Mouse (Mus musculus) forebrain, postnatal 0 days (tissue): ENCODE results near the gene Morn1. TPM values are rescaled to one million over a fixed set of nuclear protein-coding genes. Genes with fewer than 3 reads are reported as not detected.

Experiments
- ATAC-seq: fragments of 200-750 bp; cut with Nextera tagmentation; 2 replicates; pipeline ENCODE4 v1.8.0; 2017; ENCODE audit warnings: mild to moderate bottlenecking, moderate library complexity
- DNase-seq: peaks from one replicate; pipeline ENCODE4 v3.0.0-alpha.2; 2015
- H3K27ac ChIP-seq: fragments of 300-500 bp; sonication (generic); 2 replicates; pipeline ENCODE4 v1.5.1; 2014; ENCODE audit warnings: low read depth, mild to moderate bottlenecking, antibody characterized with exemption, low read length, moderate library complexity, mixed read lengths
- H3K27me3 ChIP-seq: fragments of 300-500 bp; sonication (generic); 2 replicates; pipeline ENCODE4 v1.6.1; 2014; ENCODE audit warnings: mild to moderate bottlenecking, low read length, mixed read lengths; ENCODE audit not compliant: insufficient read depth
- H3K36me3 ChIP-seq: fragments of 300-500 bp; sonication (generic); 2 replicates; pipeline ENCODE4 v1.6.1; 2014; ENCODE audit warnings: mild to moderate bottlenecking, moderate library complexity; ENCODE audit not compliant: insufficient read depth
- H3K4me1 ChIP-seq: fragments of 300-500 bp; sonication (generic); 2 replicates; pipeline ENCODE4 v1.6.1; 2014; ENCODE audit warnings: antibody characterized with exemption; ENCODE audit not compliant: insufficient read depth
- H3K4me2 ChIP-seq: fragments of 300-500 bp; sonication (generic); 2 replicates; pipeline ENCODE4 v1.6.1; 2014; ENCODE audit warnings: low read depth, mild to moderate bottlenecking, moderate library complexity
- H3K4me3 ChIP-seq: fragments of 300-500 bp; sonication (generic); 2 replicates; pipeline ENCODE4 v1.5.1; 2014; ENCODE audit warnings: low read depth, low read length, mixed read lengths
- H3K9ac ChIP-seq: fragments of 300-500 bp; sonication (generic); 2 replicates; pipeline ENCODE4 v1.6.1; 2014; ENCODE audit warnings: mild to moderate bottlenecking
- H3K9me3 ChIP-seq: fragments of 300-500 bp; sonication (generic); 2 replicates; pipeline ENCODE4 v1.6.1; 2016; ENCODE audit warnings: low read length
- CTCF ChIP-seq: sonication (generic); IDR thresholded peaks from 2 replicates; pipeline ENCODE4 v1.5.1; 2016; ENCODE audit warnings: antibody characterized with exemption, control low read depth, low read depth
- WGBS: fragments of 180-500 bp; shearing (Covaris S2); extraction: QIAGEN DNeasy Blood & Tissue Kit; methylation state at CpG from one replicate; pipeline ENCODE4 v1.1.7; 2014; 5-methylcytosine and 5-hydroxymethylcytosine counted together
- polyA plus RNA-seq: library from polyadenylated mRNA; unstranded; fragments of >200 nt; fragmentation: Nextera tagmentation; extraction: Ambion mirVana; gene quantifications from 2 replicates; pipeline ENCODE4 v1.2.1, GENCODE M21; 2015
- total RNA-seq: library from RNA; depleted of rRNA; stranded (reverse); fragments of >200 nt; gene quantifications from 2 replicates; pipeline ENCODE4 v1.2.3, GENCODE M21; 2014

The Morn1 gene
- total and polyA plus RNA-seq, 2 experiments from 2014 or later, result 7.4 to 9.7 TPM

DNA sequence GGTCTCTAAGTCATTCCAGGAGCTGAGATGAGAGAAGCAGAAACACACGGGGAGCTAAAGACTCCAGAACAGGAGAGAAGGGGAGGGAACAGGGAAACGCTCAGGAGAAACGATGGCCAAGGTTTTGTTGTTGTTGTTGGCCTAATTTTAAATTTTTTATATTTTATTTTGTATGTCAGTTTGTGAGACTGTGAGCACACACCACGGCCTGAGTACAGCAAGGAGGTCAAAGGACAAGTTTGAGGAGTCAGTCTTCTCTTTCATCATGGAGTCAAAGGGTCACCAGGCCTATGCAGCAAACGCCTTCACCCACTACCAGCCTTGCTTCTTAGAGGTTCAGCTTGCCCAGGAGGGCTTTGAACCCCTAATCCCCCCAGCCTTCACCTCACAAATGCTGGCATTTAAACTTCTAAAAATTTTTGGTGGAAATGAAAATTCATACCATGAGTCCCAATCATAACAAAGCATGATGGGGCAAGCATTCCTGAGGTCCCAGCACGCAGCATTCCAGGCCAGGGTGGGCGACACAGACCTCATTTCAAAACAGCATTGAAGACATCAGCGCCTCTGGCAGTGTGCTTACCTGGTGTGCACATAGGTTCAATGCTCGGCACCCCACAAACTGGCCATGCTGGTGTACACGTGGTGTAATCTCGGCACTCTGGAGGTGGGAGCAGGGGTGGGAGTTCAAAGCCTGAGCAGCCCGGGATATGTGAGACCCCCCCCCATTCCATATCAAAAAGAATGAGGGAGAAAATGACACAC, 53.1 kb downstream of the Morn1 start:
- no peaks in the 10 kb centered on the region for H3K27me3 ChIP-seq
- no peak overlapping the region for H3K27ac ChIP-seq
- H3K4me1 ChIP-seq, result peaks cover 11% of the 10 kb centered on the region; the same call in 1 of the 2 replicates
- no peak overlapping the region for H3K9ac ChIP-seq
- no peaks in the 10 kb centered on the region for H3K9me3 ChIP-seq
- TF ChIP-seq CTCF, result no peak
- ATAC-seq (no peak), DNase-seq (no peak)
- no peak overlapping the region for H3K4me2 ChIP-seq
- H3K36me3 ChIP-seq, result no peaks in the 10 kb centered on the region
- 88% methylated on average over 12 of the region's 12 CpGs for WGBS
- no peak overlapping the region for H3K4me3 ChIP-seq

DNA sequence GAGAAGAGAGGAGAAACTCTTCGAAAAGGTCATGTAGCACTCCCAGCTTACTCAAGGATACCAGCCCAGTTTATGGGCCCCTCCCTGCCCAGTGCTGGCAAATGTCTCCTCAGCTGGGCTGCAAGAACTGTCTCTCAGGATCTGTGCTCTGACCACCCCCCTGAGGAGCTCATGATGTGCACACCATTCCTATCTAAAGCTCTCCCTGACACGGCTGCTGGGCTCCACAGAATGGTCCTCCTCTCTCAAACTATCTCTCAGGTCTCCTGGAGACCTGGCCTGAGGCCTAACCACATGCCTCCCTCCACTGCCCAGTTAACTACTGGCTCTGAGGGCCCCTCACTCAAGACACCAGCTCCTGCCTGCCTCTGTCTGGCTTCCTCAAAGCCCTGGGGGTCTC, 53.8 kb downstream of the Morn1 start:
- H3K4me2 ChIP-seq, result no peak overlapping the region
- H3K27ac ChIP-seq, result no peak overlapping the region
- no peak overlapping the region for H3K9ac ChIP-seq
- no peak overlapping the region for H3K4me3 ChIP-seq
- no peaks in the 10 kb centered on the region for H3K36me3 ChIP-seq
- WGBS, result 81% methylated on average over 2 of the region's 2 CpGs
- H3K4me1 ChIP-seq, result peaks cover 18% of the 10 kb centered on the region; the same call in 1 of the 2 replicates
- ATAC-seq (no peak), DNase-seq (no peak)
- H3K9me3 ChIP-seq, result no peaks in the 10 kb centered on the region
- H3K27me3 ChIP-seq, result no peaks in the 10 kb centered on the region
- TF ChIP-seq CTCF, result no peak

DNA sequence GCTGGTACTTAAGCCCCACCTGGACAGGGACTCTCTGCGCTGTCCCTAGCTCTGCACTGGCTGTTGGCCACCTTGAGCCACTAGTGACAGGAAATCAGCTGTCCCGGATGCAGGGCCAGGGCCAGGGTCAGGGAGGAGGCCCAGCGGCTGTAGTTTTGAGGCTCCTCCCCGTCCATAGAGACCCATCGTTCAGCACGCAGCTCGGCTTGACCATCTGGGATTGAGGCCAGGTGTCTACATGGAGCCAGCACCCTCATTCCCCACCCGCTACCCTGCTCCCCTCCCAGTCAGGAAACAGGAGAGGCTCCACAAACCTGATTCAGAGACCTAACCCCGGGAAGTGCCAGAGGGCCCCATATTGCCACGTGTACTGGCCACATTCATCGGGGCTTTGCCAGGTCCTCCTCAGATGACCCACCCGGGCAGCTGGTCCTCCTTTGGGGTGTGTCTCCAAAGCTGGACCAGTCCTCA, 54.5 kb downstream of the Morn1 start:
- Histone ChIP-seq H3K9me3 (no peaks in the 10 kb centered on the region), H3K4me3 (no peak overlapping the region), H3K27ac (no peak overlapping the region), H3K4me1 (peaks cover 18% of the 10 kb centered on the region), H3K36me3 (no peaks in the 10 kb centered on the region), H3K27me3 (no peaks in the 10 kb centered on the region), H3K9ac (no peak overlapping the region), H3K4me2 (no peak overlapping the region)
- WGBS, result 65% methylated on average over 12 of the region's 12 CpGs
- no peak for TF ChIP-seq CTCF
- no peak for DNase-seq
- no peak for ATAC-seq

DNA sequence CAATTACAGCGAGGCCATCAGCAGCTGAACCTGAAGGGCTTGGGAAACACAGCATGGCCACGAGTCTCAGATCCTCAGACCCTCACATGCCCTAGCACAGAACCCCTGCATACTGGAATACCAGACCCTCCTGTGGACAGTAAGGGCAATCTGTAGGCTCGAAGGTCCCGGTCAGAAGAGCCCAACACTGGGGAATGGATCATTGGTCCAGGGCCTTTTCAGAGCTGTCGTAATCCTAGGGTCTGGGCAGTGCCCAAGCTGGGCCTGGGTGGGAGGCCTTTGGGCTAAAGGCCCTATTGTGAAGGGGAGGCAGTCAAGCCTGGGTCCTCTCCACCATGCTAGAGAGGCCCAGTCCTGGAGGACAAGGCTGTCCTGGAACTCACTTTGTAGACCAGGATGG, 56.5 kb downstream of the Morn1 start:
- DNase-seq (no peak), ATAC-seq (no peak)
- Histone ChIP-seq H3K9me3 (no peaks in the 10 kb centered on the region), H3K36me3 (no peaks in the 10 kb centered on the region), H3K4me3 (no peak overlapping the region), H3K4me2 (no peak overlapping the region), H3K4me1 (peaks cover 18% of the 10 kb centered on the region), H3K27ac (no peak overlapping the region), H3K27me3 (no peaks in the 10 kb centered on the region), H3K9ac (no peak overlapping the region)
- 93% methylated on average over 5 of the region's 5 CpGs for WGBS
- TF ChIP-seq CTCF, result no peak

DNA sequence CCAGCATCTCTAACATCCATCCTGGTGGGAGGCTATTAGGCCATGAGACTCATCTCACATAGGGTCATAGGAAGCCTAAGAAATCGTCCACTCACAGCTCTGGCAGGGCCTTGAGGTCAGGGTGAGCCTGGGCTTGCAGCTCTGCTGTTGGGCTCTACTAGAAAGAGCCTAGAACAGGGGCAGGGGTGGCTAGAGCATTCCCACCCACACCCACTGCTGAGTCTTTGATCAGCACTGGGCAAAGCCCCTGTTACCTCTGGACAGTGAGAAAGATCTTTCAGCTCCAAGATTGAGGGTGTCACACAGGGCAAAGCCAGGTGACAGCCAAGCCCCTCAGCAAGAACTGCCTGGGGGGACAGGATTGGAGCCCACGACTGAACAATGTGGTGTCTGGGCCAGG, 57.0 kb downstream of the Morn1 start:
- DNase-seq (no peak), ATAC-seq (no peak)
- Histone ChIP-seq H3K9ac (0 out of 2 replicates have a peak overlapping the region, but pooled peaks have one; percentile 15), H3K4me3 (no peak overlapping the region), H3K4me1 (peaks cover 18% of the 10 kb centered on the region), H3K27ac (peak overlapping the region; percentile 70), H3K9me3 (no peaks in the 10 kb centered on the region), H3K4me2 (no peak overlapping the region), H3K36me3 (no peaks in the 10 kb centered on the region), H3K27me3 (no peaks in the 10 kb centered on the region)
- 34% methylated on average over 2 of the region's 2 CpGs for WGBS
- no peak for TF ChIP-seq CTCF

DNA sequence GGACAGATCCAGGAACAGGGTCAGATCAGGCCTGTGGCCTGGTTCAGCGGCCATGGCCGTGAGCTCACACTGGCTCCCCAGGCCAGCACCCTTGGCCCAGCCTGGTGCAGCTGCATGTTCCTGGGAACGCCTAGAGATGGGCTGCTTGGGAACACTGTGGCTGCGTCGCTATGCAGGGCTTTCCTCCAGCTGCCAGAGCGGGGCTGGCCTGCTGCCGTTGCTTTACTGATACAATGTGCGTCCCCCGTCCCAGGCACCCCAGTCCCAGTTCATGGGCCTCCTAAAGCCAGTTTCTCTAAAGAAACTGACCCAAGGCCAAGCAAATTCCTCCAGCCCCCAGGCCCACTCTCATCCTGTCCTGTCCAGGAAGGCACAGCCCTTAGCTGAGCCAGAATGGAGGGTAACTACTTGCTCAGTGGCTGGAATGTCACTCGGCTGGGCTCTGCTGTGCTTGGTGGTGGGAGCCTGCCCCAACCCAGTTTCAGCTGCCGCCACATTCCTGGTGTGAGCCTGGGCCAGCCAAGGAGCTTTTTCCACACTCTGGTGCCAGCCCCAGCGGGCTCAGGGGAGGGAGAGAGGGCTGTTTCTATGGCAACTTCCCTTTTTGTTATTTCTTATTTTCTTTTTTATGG, 57.6 kb downstream of the Morn1 start:
- WGBS, result 15% methylated on average over 12 of the region's 12 CpGs
- H3K27ac ChIP-seq, result peak overlapping the region; percentile 70
- H3K4me1 ChIP-seq, result peaks cover 18% of the 10 kb centered on the region
- peak; percentile 76 for DNase-seq
- 0 out of 2 replicates have a peak overlapping the region, but pooled peaks have one; percentile 15 for H3K9ac ChIP-seq
- no peak overlapping the region for H3K4me3 ChIP-seq
- H3K9me3 ChIP-seq, result no peaks in the 10 kb centered on the region
- no peak for TF ChIP-seq CTCF
- no peaks in the 10 kb centered on the region for H3K27me3 ChIP-seq
- H3K36me3 ChIP-seq, result no peaks in the 10 kb centered on the region
- H3K4me2 ChIP-seq, result 0 out of 2 replicates have a peak overlapping the region, but pooled peaks have one; percentile 4
- peak; percentile 93 for ATAC-seq
